Mouse (Mus musculus) lung, adult 2 months (tissue): ENCODE measurements around the gene Gcn1l1.

Experiments used
- CTCF ChIP-seq: fragments of 200-500 bp; IDR thresholded peaks from 2 replicates; pipeline ENCODE4 v1.5.1; 2011; ENCODE audit warnings: mild to moderate bottlenecking, low read length, control low read depth; ENCODE audit not compliant: insufficient read depth
- POLR2A ChIP-seq: fragments of 200-500 bp; IDR thresholded peaks from 2 replicates; pipeline ENCODE4 v1.6.1; 2011; ENCODE audit warnings: low read depth, mild to moderate bottlenecking, control low read depth, low read length, borderline replicate concordance; ENCODE audit errors: extremely low read depth

DNA sequence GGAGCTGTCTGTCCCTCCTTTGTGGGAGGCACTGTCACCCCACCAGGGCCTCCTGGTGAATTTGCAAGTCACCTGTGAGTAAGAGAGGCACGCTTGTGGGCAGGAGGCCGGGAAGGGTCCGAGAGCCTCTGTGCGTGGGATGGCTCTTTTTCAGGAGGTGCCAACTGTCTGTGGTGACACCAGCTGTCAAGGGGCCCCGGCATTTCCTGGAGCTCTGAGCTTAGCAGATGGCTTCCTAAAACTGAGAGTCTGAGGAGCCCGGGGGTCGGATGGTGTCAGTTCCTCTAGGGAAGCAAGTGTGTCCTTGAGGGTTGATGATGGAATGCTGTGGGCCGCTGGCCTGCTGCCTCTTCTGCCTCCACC, 34.6 kb upstream of the Gcn1l1 start:
- TF ChIP-seq CTCF (no peak), POLR2A (no peak)
